Mouse (Mus musculus): ENCODE measurements around the gene H2al1o.
"Not testable (repeated sequence)": the region's sequence is repeated elsewhere in the genome, so short reads cannot be mapped to it uniquely, and the experiment has no call there.

Gene H2al1o

GRCm38 (mm10) chrX:9572309-9572708 lies at the start of gene H2al1o:
H2al1o (minus strand) TSS chrX:9572409.
- in situ Hi-C loops (cut with MboI, MseI): loop anchor here in 1 of 2 experiments (10.0 kb wide), 1 partner anchor 872 kb away; no protein-coding TSS in a partner anchor

- in situ Hi-C loops (cut with MboI, MseI): not testable (repeated sequence)
These were observed 25.8 kb upstream of the H2al1o start for GRCm38 (mm10) chrX:9598036-9598435.

- in situ Hi-C loops (cut with MboI, MseI): no loop called here
These were observed 35.3 kb downstream of the H2al1o start for GRCm38 (mm10) chrX:9536881-9537280.
